Mouse (Mus musculus): ENCODE data around the gene Tmem184a. TPM values are rescaled to one million over a fixed set of nuclear protein-coding genes. Genes with fewer than 3 reads are reported as not detected.

Gene Tmem184a
- total RNA-seq, 2 experiments from 2014 or later, result not detected

- DNase-seq, result no peak
- intact Hi-C loops (cut with DNase I), result loop anchor here (2.0 kb wide), 1 partner anchor 40 kb away; no protein-coding TSS in a partner anchor
Measured at GRCm38 (mm10) chr5:139816445-139816844, 3.3 kb downstream of the Tmem184a start.

- DNase-seq, result no peak
- intact Hi-C loops (cut with DNase I), result loop anchor here (2.0 kb wide), 1 partner anchor 39 kb away; no protein-coding TSS in a partner anchor
Measured at GRCm38 (mm10) chr5:139815964-139816363, 3.8 kb downstream of the Tmem184a start.

GRCm38 (mm10) chr5:139813963-139814381, 5.7 kb downstream of the Tmem184a start:
- DNase-seq, result no peak
- intact Hi-C loops (cut with DNase I), result no loop called here

- no peak for DNase-seq
- intact Hi-C loops (cut with DNase I), result no loop called here
Measured at GRCm38 (mm10) chr5:139813126-139813490, 6.6 kb downstream of the Tmem184a start.

- DNase-seq, result no peak
- intact Hi-C loops (cut with DNase I), result no loop called here
Measured at GRCm38 (mm10) chr5:139812398-139813125, 7.2 kb downstream of the Tmem184a start.

- intact Hi-C loops (cut with DNase I), result no loop called here
- no peak for DNase-seq
Measured at GRCm38 (mm10) chr5:139811677-139812397, 7.9 kb downstream of the Tmem184a start.

GRCm38 (mm10) chr5:139809397-139809796, 10.3 kb downstream of the Tmem184a start:
- DNase-seq, result no peak
- intact Hi-C loops (cut with DNase I), result no loop called here

GRCm38 (mm10) chr5:139805924-139806323, 13.8 kb downstream of the Tmem184a start:
- intact Hi-C loops (cut with DNase I), result no loop called here
- DNase-seq, result no peak

GRCm38 (mm10) chr5:139804573-139805111, 15.1 kb downstream of the Tmem184a start:
- intact Hi-C loops (cut with DNase I), result no loop called here
- no peak for DNase-seq

GRCm38 (mm10) chr5:139804107-139804551, 15.6 kb downstream of the Tmem184a start:
- intact Hi-C loops (cut with DNase I), result no loop called here

GRCm38 (mm10) chr5:139803601-139804102, 16.1 kb downstream of the Tmem184a start:
- DNase-seq, result peak; percentile 35 to 44
- intact Hi-C loops (cut with DNase I), result loop anchor here (2.0 kb wide), 1 partner anchor 25 kb away; no protein-coding TSS in a partner anchor

More at GRCm38 (mm10) chr5:139804107-139804551, 15.6 kb downstream of the Tmem184a start:
- DNase-seq, result peak in 1 of 2 experiments; percentile 5

GRCm38 (mm10) chr5:139803165-139803564, 16.6 kb downstream of the Tmem184a start:
- intact Hi-C loops (cut with DNase I), result loop anchor here (2.0 kb wide), 1 partner anchor 24 kb away; no protein-coding TSS in a partner anchor
- DNase-seq, result no peak

GRCm38 (mm10) chr5:139801880-139802279, 17.8 kb downstream of the Tmem184a start:
- intact Hi-C loops (cut with DNase I), result loop anchor here (2.0 kb wide), 1 partner anchor 23 kb away; no protein-coding TSS in a partner anchor
- DNase-seq, result no peak

- DNase-seq, result no peak
- intact Hi-C loops (cut with DNase I), result no loop called here
Measured at GRCm38 (mm10) chr5:139801231-139801630, 18.5 kb downstream of the Tmem184a start.

- DNase-seq, result no peak
- intact Hi-C loops (cut with DNase I), result loop anchor here (10.0 kb wide), 1 partner anchor 395 kb away; the partner anchor contains the start of gene C130050O18Rik
Measured at GRCm38 (mm10) chr5:139799801-139800590, 19.7 kb downstream of the Tmem184a start.

- no peak for DNase-seq
- intact Hi-C loops (cut with DNase I), result loop anchor here (10.0 kb wide), 1 partner anchor 394 kb away; the partner anchor contains the start of gene C130050O18Rik
Measured at GRCm38 (mm10) chr5:139799041-139799440, 20.7 kb downstream of the Tmem184a start.

- DNase-seq, result no peak
Measured at GRCm38 (mm10) chr5:139798168-139798900, 21.4 kb downstream of the Tmem184a start.

GRCm38 (mm10) chr5:139797473-139798167, 22.1 kb downstream of the Tmem184a start:
- peak; percentile 92 to 93 for DNase-seq
- intact Hi-C loops (cut with DNase I), result loop anchor here (10.0 kb wide), 1 partner anchor 393 kb away; the partner anchor contains the start of gene C130050O18Rik

More at GRCm38 (mm10) chr5:139798168-139798900, 21.4 kb downstream of the Tmem184a start:
- intact Hi-C loops (cut with DNase I), result loop anchor here (10.0 kb wide), 1 partner anchor 394 kb away; the partner anchor contains the start of gene C130050O18Rik

Data from heart, postnatal 36 days (tissue).